Mouse (Mus musculus): ENCODE results near the gene Fhl2. TPM values are rescaled to one million over a fixed set of nuclear protein-coding genes. Genes with fewer than 3 reads are reported as not detected.
A peak's percentile ranks its signal among the peaks of the same experiment; 100 is the strongest.

Gene Fhl2
- polyA plus RNA-seq, 1 experiment from 2014 or later = 55.3 TPM

DNA sequence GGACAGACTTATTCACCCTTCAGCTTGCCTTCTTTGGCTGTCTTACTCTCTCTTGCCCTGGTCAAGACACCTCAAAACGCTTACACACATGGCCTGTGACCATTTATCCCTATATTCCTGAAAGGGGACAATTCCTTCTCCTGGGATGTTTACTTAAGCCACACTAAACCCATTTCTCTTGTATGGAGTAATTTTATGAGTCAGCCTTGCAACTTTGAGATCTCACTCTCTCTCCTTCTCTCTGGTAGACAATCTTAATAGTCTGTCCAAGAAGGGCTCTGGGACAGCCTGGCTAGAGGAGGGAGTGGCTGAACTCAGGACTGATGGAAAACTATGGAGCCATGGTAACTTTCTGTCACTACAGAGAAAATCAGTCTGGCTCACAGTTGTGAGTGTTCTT lies 27.1 kb downstream of the Fhl2 start:
- ATAC-seq = no peak
- H3K36me3 ChIP-seq (ENCODE audit: control insufficient read depth, insufficient read depth) = no peaks in the 10 kb centered on the region
- H3K27me3 ChIP-seq (replicated peaks; ENCODE audit: control insufficient read depth, insufficient read depth, low read length) = no peaks in the 10 kb centered on the region
- no peaks in the 10 kb centered on the region for H3K4me1 ChIP-seq (replicated peaks; ENCODE audit: control insufficient read depth, insufficient read depth, low read length)
- no peaks in the 10 kb centered on the region for H3K9me3 ChIP-seq (ENCODE audit: control insufficient read depth)
- no peak overlapping the region for H3K9ac ChIP-seq (ENCODE audit: low read depth, low read length)
- no peak for TF ChIP-seq CTCF (IDR thresholded peaks at IDR 0.05; ENCODE audit: low read depth)
- H3K4me2 ChIP-seq (replicated peaks; ENCODE audit: low read depth) = no peak overlapping the region
- H3K4me3 ChIP-seq (ENCODE audit: low read depth, low read length) = no peak overlapping the region
- H3K27ac ChIP-seq (ENCODE audit: low read depth, low read length) = no peak overlapping the region
- WGBS = 74% methylated on average over 1 of the region's 1 CpGs

DNA sequence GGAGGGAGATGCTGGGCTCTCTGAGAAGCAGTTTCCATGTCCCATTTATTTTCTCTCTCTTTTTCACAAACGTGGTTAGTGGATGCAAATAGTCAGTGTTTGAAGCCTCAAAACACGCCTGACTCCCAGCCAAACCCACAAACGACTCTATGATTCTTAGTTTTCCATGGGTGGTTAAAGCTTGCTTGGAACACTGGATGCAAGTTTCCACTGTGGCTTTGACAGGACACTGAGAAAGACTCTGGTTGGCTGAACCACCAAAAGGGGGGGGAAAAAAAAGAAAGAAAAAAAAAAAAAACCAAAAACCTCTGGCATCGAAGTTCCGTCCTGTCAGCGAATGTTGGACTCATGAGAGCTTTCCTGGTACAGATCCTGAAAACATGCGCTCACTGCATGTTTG lies 27.6 kb downstream of the Fhl2 start:
- H3K9ac ChIP-seq (ENCODE audit: low read depth, low read length) = no peak overlapping the region
- H3K4me1 ChIP-seq (replicated peaks; ENCODE audit: control insufficient read depth, insufficient read depth, low read length) = no peaks in the 10 kb centered on the region
- no peak overlapping the region for H3K4me2 ChIP-seq (replicated peaks; ENCODE audit: low read depth)
- no peak overlapping the region for H3K27ac ChIP-seq (ENCODE audit: low read depth, low read length)
- no peak for ATAC-seq
- TF ChIP-seq CTCF (IDR thresholded peaks at IDR 0.05; ENCODE audit: low read depth) = no peak
- H3K4me3 ChIP-seq (ENCODE audit: low read depth, low read length) = no peak overlapping the region
- no peaks in the 10 kb centered on the region for H3K36me3 ChIP-seq (ENCODE audit: control insufficient read depth, insufficient read depth)
- H3K27me3 ChIP-seq (replicated peaks; ENCODE audit: control insufficient read depth, insufficient read depth, low read length) = no peaks in the 10 kb centered on the region
- WGBS = 80% methylated on average over 7 of the region's 7 CpGs
- H3K9me3 ChIP-seq (ENCODE audit: control insufficient read depth) = no peaks in the 10 kb centered on the region

DNA sequence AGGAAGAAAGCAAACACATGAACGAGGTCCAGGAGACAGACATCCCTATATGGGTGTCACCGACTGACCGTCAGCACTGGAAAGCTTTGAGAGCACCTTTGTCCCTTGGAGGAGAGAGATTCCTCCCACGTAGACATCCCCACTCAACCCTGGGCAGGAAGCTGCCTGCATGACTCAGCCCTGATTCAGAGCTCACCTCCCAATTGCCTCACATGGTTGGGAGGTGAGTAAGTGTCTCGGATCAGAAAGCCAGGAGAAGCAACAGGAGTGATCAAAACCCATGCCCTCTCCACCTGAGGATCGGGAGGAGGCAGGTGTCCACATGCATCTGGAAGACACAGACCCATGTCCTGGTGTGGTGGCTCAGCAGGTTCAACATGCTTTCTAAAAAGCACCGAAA lies 28.2 kb downstream of the Fhl2 start:
- TF ChIP-seq CTCF (IDR thresholded peaks at IDR 0.05; ENCODE audit: low read depth) = no peak
- H3K4me2 ChIP-seq (replicated peaks; ENCODE audit: low read depth) = 0 out of 2 replicates have a peak overlapping the region, but pooled peaks have one; percentile 6
- H3K9me3 ChIP-seq (ENCODE audit: control insufficient read depth) = no peaks in the 10 kb centered on the region
- no peaks in the 10 kb centered on the region for H3K36me3 ChIP-seq (ENCODE audit: control insufficient read depth, insufficient read depth)
- whole genome bisulfite sequencing = 56% methylated on average over 7 of the region's 7 CpGs
- ATAC-seq = peak; percentile 58
- no peak overlapping the region for H3K9ac ChIP-seq (ENCODE audit: low read depth, low read length)
- no peak overlapping the region for H3K4me3 ChIP-seq (ENCODE audit: low read depth, low read length)
- H3K4me1 ChIP-seq (replicated peaks; ENCODE audit: control insufficient read depth, insufficient read depth, low read length) = no peaks in the 10 kb centered on the region
- no peak overlapping the region for H3K27ac ChIP-seq (ENCODE audit: low read depth, low read length)
- H3K27me3 ChIP-seq (replicated peaks; ENCODE audit: control insufficient read depth, insufficient read depth, low read length) = no peaks in the 10 kb centered on the region

DNA sequence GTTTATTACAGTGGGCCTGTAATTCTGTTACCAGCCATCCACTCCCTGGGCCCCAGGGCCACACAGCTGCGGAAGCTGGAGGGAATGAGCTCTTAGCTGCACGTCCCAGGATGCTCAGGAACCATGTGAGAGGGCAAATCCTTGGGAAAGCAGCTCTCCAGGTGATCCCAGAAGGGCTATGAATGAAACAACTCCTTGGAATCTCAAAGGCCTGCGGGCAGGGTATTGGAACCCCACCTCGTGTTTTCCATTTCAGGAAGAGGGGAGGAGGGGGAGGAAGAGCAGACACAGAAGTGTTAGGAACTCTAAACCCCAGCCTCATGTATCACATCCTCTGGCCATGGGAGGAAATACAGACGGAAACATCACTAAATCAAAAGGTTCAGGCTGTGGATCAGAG lies 28.8 kb downstream of the Fhl2 start:
- no peak overlapping the region for H3K4me3 ChIP-seq (ENCODE audit: low read depth, low read length)
- no peak overlapping the region for H3K9ac ChIP-seq (ENCODE audit: low read depth, low read length)
- 42% methylated on average over 5 of the region's 5 CpGs for WGBS
- ATAC-seq = no peak
- no peaks in the 10 kb centered on the region for H3K36me3 ChIP-seq (ENCODE audit: control insufficient read depth, insufficient read depth)
- no peak for TF ChIP-seq CTCF (IDR thresholded peaks at IDR 0.05; ENCODE audit: low read depth)
- H3K9me3 ChIP-seq (ENCODE audit: control insufficient read depth) = no peaks in the 10 kb centered on the region
- no peak overlapping the region for H3K4me2 ChIP-seq (replicated peaks; ENCODE audit: low read depth)
- no peak overlapping the region for H3K27ac ChIP-seq (ENCODE audit: low read depth, low read length)
- H3K4me1 ChIP-seq (replicated peaks; ENCODE audit: control insufficient read depth, insufficient read depth, low read length) = no peaks in the 10 kb centered on the region
- H3K27me3 ChIP-seq (replicated peaks; ENCODE audit: control insufficient read depth, insufficient read depth, low read length) = no peaks in the 10 kb centered on the region

DNA sequence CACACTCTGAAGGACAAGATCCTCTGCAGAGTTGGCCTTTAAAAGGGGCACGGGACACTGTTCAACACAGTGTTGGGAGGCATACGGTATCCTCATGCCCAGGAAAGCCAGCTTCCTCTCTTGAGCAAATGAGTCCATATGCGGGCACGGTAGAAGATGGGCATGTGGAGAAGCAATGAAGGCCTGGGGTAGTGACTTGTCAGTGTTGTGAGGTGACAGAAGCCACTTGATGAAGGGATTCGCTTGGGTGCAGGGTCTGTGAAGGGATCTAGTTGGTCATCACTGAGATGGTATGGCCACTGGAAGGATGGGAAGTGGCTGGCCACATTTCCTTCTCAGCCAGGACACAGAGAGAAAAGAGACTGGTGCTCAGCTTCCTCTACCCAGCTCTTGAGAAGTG lies 32.2 kb downstream of the Fhl2 start:
- Histone ChIP-seq H3K36me3 (ENCODE audit: control insufficient read depth, insufficient read depth) (no peaks in the 10 kb centered on the region), H3K4me3 (ENCODE audit: low read depth, low read length) (no peak overlapping the region), H3K27ac (ENCODE audit: low read depth, low read length) (no peak overlapping the region), H3K27me3 (replicated peaks; ENCODE audit: control insufficient read depth, insufficient read depth, low read length) (no peaks in the 10 kb centered on the region), H3K9ac (ENCODE audit: low read depth, low read length) (no peak overlapping the region), H3K4me1 (replicated peaks; ENCODE audit: control insufficient read depth, insufficient read depth, low read length) (0 out of 2 replicates have a peak, but pooled peaks cover 5% of the 10 kb centered on the region), H3K4me2 (replicated peaks; ENCODE audit: low read depth) (no peak overlapping the region; the same call in 1 of the 2 replicates), H3K9me3 (ENCODE audit: control insufficient read depth) (no peaks in the 10 kb centered on the region)
- 98% methylated on average over 5 of the region's 5 CpGs for whole genome bisulfite sequencing
- ATAC-seq = no peak
- TF ChIP-seq CTCF (IDR thresholded peaks at IDR 0.05; ENCODE audit: low read depth) = no peak

DNA sequence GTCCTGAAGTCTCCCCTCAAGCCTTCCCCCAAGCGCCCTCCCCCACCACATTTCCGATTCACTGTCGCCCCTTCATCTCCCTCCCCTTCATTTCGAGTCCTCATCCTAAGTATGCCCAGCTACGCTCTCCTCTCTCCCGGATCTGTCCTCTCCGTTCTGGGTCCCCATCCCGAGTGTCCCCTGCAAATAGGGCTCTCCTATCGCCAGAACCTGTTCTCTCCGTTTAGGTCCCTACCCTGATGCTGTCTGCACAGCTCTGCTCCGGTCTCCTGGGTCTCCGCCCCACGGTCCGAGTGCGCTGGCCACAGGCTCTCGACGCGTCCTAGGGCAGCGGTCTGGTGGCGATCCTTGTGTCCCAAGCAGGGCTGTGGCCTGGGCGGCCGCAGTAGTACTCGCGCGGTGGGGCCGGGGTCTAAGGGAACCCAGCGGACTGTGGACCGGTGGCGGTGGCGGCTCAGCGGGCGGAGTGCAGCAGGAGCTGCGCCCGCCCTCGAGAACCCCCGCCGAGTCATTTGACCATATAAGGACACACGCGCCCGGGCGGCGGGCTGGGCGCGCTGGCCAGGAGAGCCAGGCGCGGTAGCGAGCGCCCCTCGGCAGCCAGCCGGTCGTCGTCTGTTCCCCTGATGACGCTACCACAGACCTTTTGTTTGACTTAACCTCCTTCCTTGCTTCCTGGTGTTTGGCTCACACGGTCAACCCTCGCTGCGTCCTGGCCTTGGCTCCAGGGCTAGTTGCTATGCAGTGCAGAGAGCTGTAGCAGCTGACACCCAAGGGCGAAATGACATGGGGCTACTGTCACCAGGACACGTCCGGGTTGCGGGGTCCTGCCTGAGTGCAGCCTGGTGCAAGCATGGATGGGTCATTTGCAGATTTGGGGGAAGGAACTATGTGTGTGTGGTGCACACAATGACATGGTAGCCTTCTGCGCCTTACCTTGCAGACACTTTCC lies 33.0 kb downstream of the Fhl2 start:
- peaks cover 10% of the 10 kb centered on the region for H3K4me1 ChIP-seq (replicated peaks; ENCODE audit: control insufficient read depth, insufficient read depth, low read length)
- peak overlapping the region; percentile 89 for H3K4me2 ChIP-seq (replicated peaks; ENCODE audit: low read depth)
- peak overlapping the region; percentile 71 for H3K9ac ChIP-seq (ENCODE audit: low read depth, low read length)
- peak; percentile 26 for TF ChIP-seq CTCF (IDR thresholded peaks at IDR 0.05; ENCODE audit: low read depth)
- no peaks in the 10 kb centered on the region for H3K9me3 ChIP-seq (ENCODE audit: control insufficient read depth)
- peak overlapping the region; percentile 75 for H3K4me3 ChIP-seq (ENCODE audit: low read depth, low read length)
- peak overlapping the region; percentile 88 for H3K27ac ChIP-seq (ENCODE audit: low read depth, low read length)
- no peaks in the 10 kb centered on the region for H3K27me3 ChIP-seq (replicated peaks; ENCODE audit: control insufficient read depth, insufficient read depth, low read length)
- H3K36me3 ChIP-seq (ENCODE audit: control insufficient read depth, insufficient read depth) = no peaks in the 10 kb centered on the region
- WGBS = 3% methylated on average over 61 of the region's 61 CpGs
- ATAC-seq = peak; percentile 90

All from intestine, postnatal 0 days (tissue).